Mouse (Mus musculus) CD4-positive naive resting alpha-beta T cell, adult 57 days (primary cell): ENCODE results near the gene G6pc. TPM values are rescaled to one million over a fixed set of nuclear protein-coding genes. Genes with fewer than 3 reads are reported as not detected.

Experiments
- total RNA-seq: library from RNA; stranded (reverse); gene quantifications from one replicate; pipeline ENCODE4 v1.2.4, GENCODE M21; 2023

The G6pc gene
- not detected for total RNA-seq

GRCm38 (mm10) chr11:101367326-101367935, at the start of gene G6pc:
G6pc (plus strand) TSS chr11:101367561.

GRCm38 (mm10) chr11:101324763-101325162, 42.6 kb upstream of the G6pc start, which contains the start of gene Aoc2:
Aoc2 (plus strand) TSS chr11:101325063.

GRCm38 (mm10) chr11:101330371-101330924, 36.9 kb upstream of the G6pc start, which contains the start of gene Aoc3:
Aoc3 (plus strand) TSS chr11:101330605.

GRCm38 (mm10) chr11:101417101-101417855, 49.9 kb downstream of the G6pc start, which contains the start of gene Aarsd1:
Aarsd1 (minus strand) TSS chr11:101417615.

GRCm38 (mm10) chr11:101424105-101424851, 56.9 kb downstream of the G6pc start, which contains the start of gene Gm27029:
Gm27029 (minus strand) TSS chr11:101424796.

GRCm38 (mm10) chr11:101424925-101425813, 57.8 kb downstream of the G6pc start, which contains the start of the genes Rundc1 and Ptges3l:
Rundc1 (plus strand) TSS chr11:101425085.
Ptges3l (minus strand) TSS chr11:101425333.

Other genes with a start within 250 kb of the G6pc start
- 86.7 TPM for gene Retreg3, start 247.7 kb upstream of the G6pc start, total RNA-seq
- gene Tubg1, start 247.6 kb upstream of the G6pc start, total RNA-seq: 15.4 TPM
- 0.98 TPM for gene Tubg2, start 211.7 kb upstream of the G6pc start, total RNA-seq
- 0.38 TPM for gene Cntnap1, start 197.0 kb upstream of the G6pc start, total RNA-seq
- 0.56 TPM for gene Plekhh3, start 196.2 kb upstream of the G6pc start, total RNA-seq
- not detected for gene Ccr10, start 192.1 kb upstream of the G6pc start, total RNA-seq
- gene Ezh1, start 141.1 kb upstream of the G6pc start, total RNA-seq: 91.5 TPM
- 0.92 TPM for gene Ramp2, start 121.5 kb upstream of the G6pc start, total RNA-seq
- gene Vps25, start 113.9 kb upstream of the G6pc start, total RNA-seq: 65.9 TPM
- gene Wnk4, start 107.0 kb upstream of the G6pc start, total RNA-seq: 2.5 TPM
- gene Cntd1, start 88.5 kb upstream of the G6pc start, total RNA-seq: not detected
- gene Coa3, start 88.4 kb upstream of the G6pc start, total RNA-seq: 26.4 TPM
- 187 TPM for gene Becn1, start 65.3 kb upstream of the G6pc start, total RNA-seq
- gene Psme3, start 51.3 kb upstream of the G6pc start, total RNA-seq: 128 TPM
- 22.4 TPM for gene Aoc2, start 42.5 kb upstream of the G6pc start, total RNA-seq
- gene Aoc3, start 37.0 kb upstream of the G6pc start, total RNA-seq: 0.68 TPM
- gene Aarsd1, start 50.1 kb downstream of the G6pc start, total RNA-seq: 21.6 TPM
- 3.0 TPM for gene Gm27029, start 57.2 kb downstream of the G6pc start, total RNA-seq
- gene Rundc1, start 57.5 kb downstream of the G6pc start, total RNA-seq: 22.3 TPM
- 5.2 TPM for gene Ptges3l, start 57.8 kb downstream of the G6pc start, total RNA-seq
- 120 TPM for gene Rpl27, start 74.7 kb downstream of the G6pc start, total RNA-seq
- gene Ifi35, start 80.8 kb downstream of the G6pc start, total RNA-seq: 71.2 TPM
- gene Rnd2, start 97.4 kb downstream of the G6pc start, total RNA-seq: 1.2 TPM
- gene Vat1, start 98.7 kb downstream of the G6pc start, total RNA-seq: 8.6 TPM
- gene Brca1, start 184.4 kb downstream of the G6pc start, total RNA-seq: 2.2 TPM
- 127 TPM for gene Nbr1, start 184.6 kb downstream of the G6pc start, total RNA-seq
- gene Tmem106a, start 214.7 kb downstream of the G6pc start, total RNA-seq: 10.5 TPM
- gene Gm11634, start 231.7 kb downstream of the G6pc start, total RNA-seq: not detected